Mouse (Mus musculus): ENCODE results near the gene Tgfbr2. TPM values are rescaled to one million over a fixed set of nuclear protein-coding genes. Genes with fewer than 3 reads are reported as not detected.

The Tgfbr2 gene
- 48.4 TPM for polyA plus RNA-seq (2012; fragmentation: generic; extraction: Trizol)

GRCm38 (mm10) chr9:116174481-116175461, at the start of gene Tgfbr2:
Gene Tgfbr2 (minus strand): TSS chr9:116175360.
- no peaks in the 10 kb centered on the region for H3K36me3 ChIP-seq (ENCODE audit: control insufficient read depth, insufficient read depth)
- H3K27me3 ChIP-seq (ENCODE audit: control insufficient read depth, insufficient read depth, insufficient read length): no peaks in the 10 kb centered on the region
- peak within 1 kb of the TSS; percentile 79 for H3K4me2 ChIP-seq (ENCODE audit: low read depth)
- TF ChIP-seq MAX (IDR thresholded peaks at IDR 0.05; ENCODE audit: low read depth) (no peak), SRF (IDR thresholded peaks at IDR 0.05; ENCODE audit: control insufficient read depth, insufficient read length, low read depth) (no peak), CEBPB (IDR thresholded peaks at IDR 0.05; ENCODE audit: insufficient read depth, poor library complexity, severe bottlenecking) (no peak), USF1 (IDR thresholded peaks at IDR 0.05; ENCODE audit: low read depth) (no peak), TCF12 (IDR thresholded peaks at IDR 0.05; ENCODE audit: insufficient read depth, poor library complexity, severe bottlenecking) (no peak), POLR2A (IDR thresholded peaks at IDR 0.05; ENCODE audit: insufficient read length, low read depth) (peak; percentile 82), MYOD1 (IDR thresholded peaks at IDR 0.05; ENCODE audit: control insufficient read depth in 1 of 3, insufficient read length in 2 of 3, low read depth in 2 of 3) (peak in 2 of 3 experiments; percentile 55 to 82), MYOG (IDR thresholded peaks at IDR 0.05; ENCODE audit: control insufficient read depth in 1 of 3, insufficient read depth in 1 of 3, insufficient read length in 2 of 3, low read depth in 2 of 3) (peak in 2 of 3 experiments; percentile 9 to 80), E2F4 (IDR thresholded peaks at IDR 0.05; ENCODE audit: insufficient read depth) (no peak), TCF3 (IDR thresholded peaks at IDR 0.05; ENCODE audit: insufficient read length, low read depth) (no peak), REST (IDR thresholded peaks at IDR 0.05; ENCODE audit: insufficient read depth, insufficient read length) (no peak), POLR2AphosphoS2 (IDR thresholded peaks at IDR 0.05; ENCODE audit: insufficient read length, low read depth) (peak; percentile 75)
- peak within 1 kb of the TSS; percentile 92 for H3ac ChIP-seq (ENCODE audit: control insufficient read depth, insufficient read length)
- peak within 1 kb of the TSS; percentile 54 for H3K4me3 ChIP-seq
- peaks cover 47% of the 10 kb centered on the region for H3K79me2 ChIP-seq (ENCODE audit: control insufficient read depth, insufficient read depth)

DNA sequence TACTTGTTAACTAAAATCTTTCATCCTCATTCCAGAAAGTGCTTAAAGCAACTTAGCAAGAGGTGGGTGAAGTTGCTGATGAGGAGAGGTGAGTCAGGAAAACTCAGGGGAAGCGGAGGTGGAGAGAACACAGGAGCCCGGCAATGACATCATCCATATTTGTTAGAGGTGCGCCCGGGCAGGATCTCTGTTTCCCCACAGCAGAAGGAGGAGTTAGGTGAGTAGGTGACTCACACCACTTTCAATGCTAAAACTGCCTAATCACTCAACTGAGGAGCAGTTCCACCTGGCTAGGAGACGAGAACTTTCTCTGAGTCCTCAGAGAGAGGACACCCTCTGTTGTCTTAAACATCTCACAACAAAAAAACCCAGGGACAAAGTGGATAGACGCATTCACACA, 48.2 kb upstream of the Tgfbr2 start:
- H3K36me3 ChIP-seq (ENCODE audit: control insufficient read depth, insufficient read depth): no peaks in the 10 kb centered on the region
- H3K79me2 ChIP-seq (ENCODE audit: control insufficient read depth, insufficient read depth): no peaks in the 10 kb centered on the region
- H3K27me3 ChIP-seq (ENCODE audit: control insufficient read depth, insufficient read depth, insufficient read length): no peaks in the 10 kb centered on the region
- no peak for TF ChIP-seq CEBPB (IDR thresholded peaks at IDR 0.05; ENCODE audit: insufficient read depth, poor library complexity, severe bottlenecking)
- H3K4me3 ChIP-seq: no peak overlapping the region
- no peak overlapping the region for H3ac ChIP-seq (ENCODE audit: control insufficient read depth, insufficient read length)
- no peak overlapping the region for H3K4me2 ChIP-seq (ENCODE audit: low read depth)

DNA sequence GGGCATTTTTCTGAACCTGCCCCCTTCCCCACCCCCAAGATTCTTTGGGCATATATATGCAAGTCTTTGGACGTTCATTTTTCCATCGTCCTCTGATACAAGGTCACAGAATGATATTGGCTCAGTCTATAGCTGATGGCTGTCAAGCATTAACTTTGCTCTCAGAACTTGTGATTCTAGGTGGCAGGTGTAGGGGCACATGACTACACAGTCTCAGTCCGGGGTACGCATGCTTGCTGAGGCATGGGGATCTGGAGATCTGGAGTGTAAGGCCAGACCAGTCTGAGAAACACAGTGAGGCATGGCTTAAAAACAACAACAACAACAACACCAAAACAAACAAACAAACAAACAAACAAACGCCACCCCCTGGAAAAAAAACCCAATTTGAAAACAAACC, 47.5 kb upstream of the Tgfbr2 start:
- no peak overlapping the region for H3K4me3 ChIP-seq
- H3K4me2 ChIP-seq (ENCODE audit: low read depth): no peak overlapping the region
- H3K79me2 ChIP-seq (ENCODE audit: control insufficient read depth, insufficient read depth): no peaks in the 10 kb centered on the region
- H3K36me3 ChIP-seq (ENCODE audit: control insufficient read depth, insufficient read depth): no peaks in the 10 kb centered on the region
- no peak for TF ChIP-seq REST (IDR thresholded peaks at IDR 0.05; ENCODE audit: insufficient read depth, insufficient read length)
- TF ChIP-seq MAX (IDR thresholded peaks at IDR 0.05; ENCODE audit: low read depth): no peak
- TF ChIP-seq MYOG (IDR thresholded peaks at IDR 0.05; ENCODE audit: control insufficient read depth in 1 of 3, insufficient read depth in 1 of 3, insufficient read length in 2 of 3, low read depth in 2 of 3): no peak
- TF ChIP-seq POLR2A (IDR thresholded peaks at IDR 0.05; ENCODE audit: insufficient read length, low read depth): no peak
- TF ChIP-seq TCF12 (IDR thresholded peaks at IDR 0.05; ENCODE audit: insufficient read depth, poor library complexity, severe bottlenecking): no peak
- H3K27me3 ChIP-seq (ENCODE audit: control insufficient read depth, insufficient read depth, insufficient read length): no peaks in the 10 kb centered on the region
- no peak overlapping the region for H3ac ChIP-seq (ENCODE audit: control insufficient read depth, insufficient read length)

DNA sequence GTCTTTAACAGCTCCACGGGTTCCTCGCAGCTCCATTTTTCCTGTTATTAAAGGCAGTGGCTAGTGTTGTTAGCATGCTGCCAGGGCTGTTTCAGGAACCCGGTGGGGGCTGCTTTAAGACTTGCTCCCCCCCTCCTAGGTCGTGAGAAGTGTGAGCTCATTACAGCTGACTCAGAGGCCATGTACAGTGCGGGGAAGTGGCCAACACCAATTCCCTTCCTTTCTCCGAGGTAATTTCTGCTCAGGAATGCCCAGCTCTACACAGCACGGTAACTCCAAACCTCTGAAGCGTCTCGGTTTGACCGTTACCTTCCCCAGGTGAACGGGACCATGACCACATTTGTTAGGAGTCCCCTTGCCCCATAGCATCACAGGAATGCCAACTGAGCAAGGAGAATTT, 46.8 kb upstream of the Tgfbr2 start:
- no peaks in the 10 kb centered on the region for H3K27me3 ChIP-seq (ENCODE audit: control insufficient read depth, insufficient read depth, insufficient read length)
- no peak overlapping the region for H3ac ChIP-seq (ENCODE audit: control insufficient read depth, insufficient read length)
- no peak for TF ChIP-seq MYOG (IDR thresholded peaks at IDR 0.05; ENCODE audit: control insufficient read depth in 1 of 3, insufficient read depth in 1 of 3, insufficient read length in 2 of 3, low read depth in 2 of 3)
- no peaks in the 10 kb centered on the region for H3K36me3 ChIP-seq (ENCODE audit: control insufficient read depth, insufficient read depth)
- no peak overlapping the region for H3K4me2 ChIP-seq (ENCODE audit: low read depth)
- H3K4me3 ChIP-seq: no peak overlapping the region
- H3K79me2 ChIP-seq (ENCODE audit: control insufficient read depth, insufficient read depth): no peaks in the 10 kb centered on the region

DNA sequence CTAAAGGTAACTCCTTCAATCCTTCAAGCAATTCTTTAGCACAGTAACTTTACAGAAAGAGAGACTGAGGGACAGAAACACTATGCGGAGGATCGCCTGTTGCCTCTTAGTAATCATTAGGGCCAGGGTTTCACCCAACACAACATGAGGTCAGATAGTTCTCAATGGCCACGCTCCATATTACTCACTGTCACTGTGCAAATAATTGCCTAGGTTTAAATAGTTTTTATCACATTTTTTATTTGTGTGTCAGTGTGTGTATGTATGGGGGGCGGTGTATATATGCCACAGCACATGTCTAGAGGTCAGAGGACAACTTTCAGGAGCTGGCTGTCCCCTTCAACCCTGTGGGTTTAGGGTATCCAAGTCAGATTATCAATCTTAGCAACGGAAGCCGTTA, 46.4 kb upstream of the Tgfbr2 start:
- H3K79me2 ChIP-seq (ENCODE audit: control insufficient read depth, insufficient read depth): no peaks in the 10 kb centered on the region
- H3ac ChIP-seq (ENCODE audit: control insufficient read depth, insufficient read length): no peak overlapping the region
- no peak overlapping the region for H3K4me2 ChIP-seq (ENCODE audit: low read depth)
- H3K4me3 ChIP-seq: no peak overlapping the region
- no peaks in the 10 kb centered on the region for H3K27me3 ChIP-seq (ENCODE audit: control insufficient read depth, insufficient read depth, insufficient read length)
- H3K36me3 ChIP-seq (ENCODE audit: control insufficient read depth, insufficient read depth): no peaks in the 10 kb centered on the region
- TF ChIP-seq TCF12 (IDR thresholded peaks at IDR 0.05; ENCODE audit: insufficient read depth, poor library complexity, severe bottlenecking) (no peak), REST (IDR thresholded peaks at IDR 0.05; ENCODE audit: insufficient read depth, insufficient read length) (no peak)
